Mouse (Mus musculus) liver, embryonic 14.5 days (tissue): ENCODE results near the gene 5730522E02Rik. TPM values are rescaled to one million over a fixed set of nuclear protein-coding genes. Genes with fewer than 3 reads are reported as not detected.

Experiments
- ATAC-seq: fragments of 200-750 bp; cut with Nextera tagmentation; 2 replicates; pipeline ENCODE4 v1.8.0; 2017; ENCODE audit warnings: moderate number of reproducible peaks, mild to moderate bottlenecking, moderate library complexity; ENCODE audit not compliant: insufficient read depth
- DNase-seq, 3 experiments: peaks; one replicate each; pipeline ENCODE4 v3.0.0-alpha.2; 2012 to 2013; ENCODE audit warnings: low read depth in 3 of 3, low spot score in 3 of 3
- H3K27ac ChIP-seq: fragments of 300-500 bp; sonication (generic); 2 replicates; pipeline ENCODE4 v1.5.1; 2014; ENCODE audit warnings: moderate library complexity, mild to moderate bottlenecking, control low read depth, inconsistent platforms
- H3K27me3 ChIP-seq: fragments of 300-500 bp; sonication (generic); 2 replicates; pipeline ENCODE4 v1.6.1; 2014; ENCODE audit warnings: mild to moderate bottlenecking, low read length, moderate library complexity; ENCODE audit not compliant: control insufficient read depth, insufficient read depth
- H3K36me3 ChIP-seq: fragments of 300-500 bp; sonication (generic); replicated peaks from 2 replicates; pipeline ENCODE4 v1.6.1; 2014; ENCODE audit warnings: low read depth; ENCODE audit not compliant: control insufficient read depth, insufficient read depth
- H3K4me1 ChIP-seq, 2 experiments: fragments of 200-500 bp in 1 of 2; fragments of 300-500 bp in 1 of 2; sonication (generic) in 1 of 2; replicated peaks; 2 replicates each; pipeline ENCODE4 v1.6.1; 2012 to 2014; ENCODE audit warnings: antibody characterized with exemption in 1 of 2, inconsistent platforms in 1 of 2, low read length in 1 of 2; ENCODE audit not compliant: control insufficient read depth in 2 of 2, insufficient read depth in 2 of 2
- H3K4me2 ChIP-seq: fragments of 300-500 bp; sonication (generic); 2 replicates; pipeline ENCODE4 v1.6.1; 2014; ENCODE audit warnings: low read depth, mild to moderate bottlenecking, control low read depth, moderate library complexity
- H3K4me3 ChIP-seq, 2 experiments: fragments of 200-500 bp in 1 of 2; fragments of 300-500 bp in 1 of 2; sonication (generic) in 1 of 2; 2 replicates each; pipeline ENCODE4 v1.5.1; 2012 to 2014; ENCODE audit warnings: low read depth in 2 of 2, low read length in 2 of 2, mild to moderate bottlenecking in 2 of 2, control low read depth in 1 of 2, inconsistent platforms in 1 of 2, moderate library complexity in 1 of 2; ENCODE audit not compliant: insufficient read depth in 1 of 2
- H3K9ac ChIP-seq: fragments of 300-500 bp; sonication (generic); replicated peaks from 2 replicates; pipeline ENCODE4 v1.6.1; 2014; ENCODE audit warnings: mild to moderate bottlenecking, control low read depth, moderate library complexity
- H3K9me3 ChIP-seq: fragments of 300-500 bp; sonication (generic); 2 replicates; pipeline ENCODE4 v1.6.1; 2016; ENCODE audit warnings: low read length, mixed read lengths; ENCODE audit not compliant: control insufficient read depth
- CTCF ChIP-seq: IDR thresholded peaks from 2 replicates; pipeline ENCODE4 v1.5.1; 2016; ENCODE audit warnings: antibody characterized with exemption, low read depth, control low read depth
- EP300 ChIP-seq: IDR thresholded peaks from 2 replicates; pipeline ENCODE4 v1.6.1; 2016; ENCODE audit warnings: antibody characterized with exemption, low read depth
- WGBS: fragments of 180-500 bp; shearing (Covaris S2); extraction: QIAGEN DNeasy Blood & Tissue Kit; methylation state at CpG from one replicate; pipeline ENCODE4 v1.1.7; 2014; ENCODE audit not compliant: insufficient replicate concordance; 5-methylcytosine and 5-hydroxymethylcytosine counted together
- polyA plus RNA-seq, 2 experiments: library from polyadenylated mRNA; depleted of rRNA in 1 of 2; stranded (reverse) in 1 of 2; unstranded in 1 of 2; fragments of >200 nt; fragmentation: Nextera tagmentation in 1 of 2; extraction: Ambion mirVana in 1 of 2; gene quantifications; 2 replicates each; pipeline versions ENCODE4 v1.2.1 to v1.2.3; 2012 to 2014

Gene 5730522E02Rik
- polyA plus RNA-seq, 2 experiments, result 0.10 to 0.25 TPM

- ATAC-seq (no peak), DNase-seq (no peak)
- H3K36me3 ChIP-seq, result no peaks in the 10 kb centered on the region
- no peak overlapping the region for H3K4me3 ChIP-seq
- 39% methylated on average over 2 of the region's 2 CpGs for WGBS
- H3K9me3 ChIP-seq, result no peaks in the 10 kb centered on the region
- no peak overlapping the region for H3K27ac ChIP-seq
- no peaks in the 10 kb centered on the region for H3K27me3 ChIP-seq
- TF ChIP-seq EP300, result no peak
- no peak for TF ChIP-seq CTCF
- H3K4me2 ChIP-seq, result no peak overlapping the region
- no peaks in the 10 kb centered on the region for H3K4me1 ChIP-seq
- no peak overlapping the region for H3K9ac ChIP-seq
These were observed 82.2 kb downstream of the 5730522E02Rik start for GRCm38 (mm10) chr11:26128385-26128784.

- Histone ChIP-seq H3K27ac (no peak overlapping the region), H3K4me2 (no peak overlapping the region), H3K4me3 (no peak overlapping the region), H3K4me1 (no peaks in the 10 kb centered on the region), H3K27me3 (no peaks in the 10 kb centered on the region), H3K9me3 (no peaks in the 10 kb centered on the region), H3K36me3 (no peaks in the 10 kb centered on the region), H3K9ac (no peak overlapping the region)
- TF ChIP-seq EP300 (no peak), CTCF (0 out of 2 replicates have a peak, but pooled peaks have one; percentile 18)
- ATAC-seq, result no peak
- no peak for DNase-seq
These were observed 84.6 kb downstream of the 5730522E02Rik start for GRCm38 (mm10) chr11:26125923-26126322.

GRCm38 (mm10) chr11:26120781-26121557 lies 89.6 kb downstream of the 5730522E02Rik start:
- Histone ChIP-seq H3K4me2 (no peak overlapping the region), H3K27me3 (no peaks in the 10 kb centered on the region), H3K27ac (no peak overlapping the region), H3K4me3 (no peak overlapping the region), H3K9me3 (no peaks in the 10 kb centered on the region), H3K9ac (no peak overlapping the region), H3K36me3 (no peaks in the 10 kb centered on the region), H3K4me1 (no peaks in the 10 kb centered on the region)
- TF ChIP-seq CTCF (no peak), EP300 (no peak)
- no peak for DNase-seq
- WGBS, result 52% methylated on average over 8 of the region's 8 CpGs
- ATAC-seq, result no peak

- no peak for ATAC-seq
- no peak overlapping the region for H3K27ac ChIP-seq
- no peak for TF ChIP-seq CTCF
- TF ChIP-seq EP300, result no peak
- H3K4me1 ChIP-seq, result no peaks in the 10 kb centered on the region
- no peak overlapping the region for H3K4me3 ChIP-seq
- no peak overlapping the region for H3K9ac ChIP-seq
- no peak for DNase-seq
- no peaks in the 10 kb centered on the region for H3K27me3 ChIP-seq
- no peaks in the 10 kb centered on the region for H3K36me3 ChIP-seq
- H3K4me2 ChIP-seq, result no peak overlapping the region
- WGBS, result 40% methylated on average over 4 of the region's 4 CpGs
- H3K9me3 ChIP-seq, result no peaks in the 10 kb centered on the region
These were observed 92.9 kb downstream of the 5730522E02Rik start for GRCm38 (mm10) chr11:26117651-26118050.

- no peak for DNase-seq
- WGBS, result 71% methylated on average over 3 of the region's 3 CpGs
- no peak for ATAC-seq
These were observed 98.4 kb downstream of the 5730522E02Rik start for GRCm38 (mm10) chr11:26112206-26112605.

More at GRCm38 (mm10) chr11:26112206-26112605, 98.4 kb downstream of the 5730522E02Rik start:
- no peaks in the 10 kb centered on the region for H3K36me3 ChIP-seq
- TF ChIP-seq CTCF (no peak), EP300 (no peak)
- H3K27ac ChIP-seq, result no peak overlapping the region
- no peak overlapping the region for H3K9ac ChIP-seq
- H3K27me3 ChIP-seq, result no peaks in the 10 kb centered on the region
- no peaks in the 10 kb centered on the region for H3K4me1 ChIP-seq
- no peak overlapping the region for H3K4me2 ChIP-seq
- H3K9me3 ChIP-seq, result no peaks in the 10 kb centered on the region
- H3K4me3 ChIP-seq, result no peak overlapping the region
